ENCODE assay signal across 10 mouse cellular contexts in the genomic region with DNA sequence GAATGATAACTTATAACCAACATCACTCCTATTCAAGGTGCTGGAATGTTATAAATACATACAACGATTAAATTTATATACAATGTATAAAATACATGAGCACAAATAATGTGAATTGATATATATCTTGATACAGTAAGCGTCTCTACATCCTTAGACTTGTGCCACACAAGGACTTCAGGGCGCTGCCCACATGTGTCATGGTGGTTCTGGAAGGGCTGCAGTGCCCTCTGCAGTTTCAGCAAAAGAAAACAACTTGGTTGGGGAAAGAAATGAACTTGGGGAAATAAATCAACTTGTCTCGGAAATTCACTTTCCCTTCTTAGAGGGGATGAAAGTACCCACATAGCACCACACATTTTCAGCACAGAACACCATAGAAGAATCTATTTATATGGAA. TPM values are rescaled to one million over a fixed set of nuclear protein-coding genes. Genes with fewer than 3 reads are reported as not detected.
DNase-seq lines count a peak whose midpoint lies in the region; ATAC-seq and TF ChIP-seq lines count a peak whose summit lies in the region.
"Had no signal": no experiment of that assay in that cellular context is flagged by ENCODE, and none has a peak within 500 bp of the region (broad histone marks: within the 10 kb centered on the region; RNA-seq: fewer than 3 reads in every experiment).

No protein-coding gene starts in this region.

- no peak overlapping the region for H3K9ac ChIP-seq in forebrain, postnatal 0 days
- no peak overlapping the region for H3K9ac ChIP-seq in intestine, embryonic 16.5 days (ENCODE audit: low read depth, low read length)
- H3K9ac ChIP-seq: embryonic facial prominence, embryonic 12.5 days; limb, embryonic 15.5 days had no signal

- peak; percentile 23 for DNase-seq in kidney, adult 9 months
- DNase-seq in kidney, adult 8-10 months = no peak
- peak; percentile 53 for DNase-seq in CD4-positive, CD25-positive, alpha-beta regulatory T cell, adult 2 months (ENCODE audit: low read depth, low spot score)
- DNase-seq in T-cell, adult 2 months (ENCODE audit: low spot score) = peak; percentile 6
- DNase-seq in forebrain, postnatal 0 days = peak; percentile 74
- peak; percentile 22 to 59 for DNase-seq in left cerebral cortex, postnatal 14 days (ENCODE audit: low spot score in 2 of 2)

- WGBS in forebrain, postnatal 0 days = 45% methylated on average over 4 of the region's 4 CpGs
- 27% methylated on average over 4 of the region's 4 CpGs for WGBS in olfactory bulb, adult 2 months
- 40% methylated on average over 4 of the region's 4 CpGs for WGBS in intestine, embryonic 16.5 days

- TF ChIP-seq POLR2A in olfactory bulb, adult 2 months (IDR thresholded peaks at IDR 0.05; ENCODE audit: insufficient read depth, low read depth, low read length) = no peak

- peak; percentile 78 for TF ChIP-seq CTCF in forebrain, postnatal 0 days (IDR thresholded peaks at IDR 0.05; ENCODE audit: low read depth)
- TF ChIP-seq CTCF in olfactory bulb, adult 2 months (IDR thresholded peaks at IDR 0.05; ENCODE audit: insufficient read depth, low read depth, low read length) = peak; percentile 43; the same call in 1 of the 2 replicates

- ATAC-seq in forebrain, postnatal 0 days = peak; percentile 83
- no peak for ATAC-seq in intestine, embryonic 16.5 days

- no peaks in the 10 kb centered on the region for H3K9me3 ChIP-seq in forebrain, postnatal 0 days (ENCODE audit: low read length)
- no peaks in the 10 kb centered on the region for H3K9me3 ChIP-seq in intestine, embryonic 16.5 days (ENCODE audit: control insufficient read depth, low read length)
- H3K9me3 ChIP-seq: embryonic facial prominence, embryonic 12.5 days; limb, embryonic 15.5 days had no signal

- H3K4me3 ChIP-seq in forebrain, postnatal 0 days (ENCODE audit: low read depth, low read length) = no peak overlapping the region
- H3K4me3 ChIP-seq in olfactory bulb, adult 2 months (ENCODE audit: insufficient read depth, low read depth, low read length) = no peak overlapping the region
- H3K4me3 ChIP-seq in intestine, embryonic 16.5 days (ENCODE audit: low read length) = no peak overlapping the region
- H3K4me3 ChIP-seq: embryonic facial prominence, embryonic 12.5 days; limb, embryonic 15.5 days had no signal

- no peak overlapping the region for H3K4me2 ChIP-seq in forebrain, postnatal 0 days (ENCODE audit: low read depth)
- H3K4me2 ChIP-seq in intestine, embryonic 16.5 days (ENCODE audit: low read depth, low read length) = no peak overlapping the region
- H3K4me2 ChIP-seq: embryonic facial prominence, embryonic 12.5 days; limb, embryonic 15.5 days had no signal

- no peak overlapping the region for H3K27ac ChIP-seq in forebrain, postnatal 0 days (ENCODE audit: low read depth, low read length)
- H3K27ac ChIP-seq in olfactory bulb, adult 2 months (ENCODE audit: insufficient read depth, low read depth, low read length) = no peak overlapping the region
- H3K27ac ChIP-seq in intestine, embryonic 16.5 days (ENCODE audit: low read length) = no peak overlapping the region
- H3K27ac ChIP-seq: embryonic facial prominence, embryonic 12.5 days; limb, embryonic 15.5 days had no signal

- H3K27me3 ChIP-seq in forebrain, postnatal 0 days (ENCODE audit: insufficient read depth, low read length) = no peaks in the 10 kb centered on the region
- H3K27me3 ChIP-seq in intestine, embryonic 16.5 days (replicated peaks; ENCODE audit: control insufficient read depth, insufficient read depth, low read length) = no peaks in the 10 kb centered on the region
- H3K27me3 ChIP-seq: embryonic facial prominence, embryonic 12.5 days; limb, embryonic 15.5 days had no signal

- no peaks in the 10 kb centered on the region for H3K36me3 ChIP-seq in forebrain, postnatal 0 days (ENCODE audit: insufficient read depth)
- H3K36me3 ChIP-seq in intestine, embryonic 16.5 days (ENCODE audit: control insufficient read depth, insufficient read depth, low read length) = no peaks in the 10 kb centered on the region
- H3K36me3 ChIP-seq: embryonic facial prominence, embryonic 12.5 days; limb, embryonic 15.5 days had no signal

- intact Hi-C loops in left cerebral cortex, postnatal 14 days (cut with DNase I) = loop anchor here (2.0 kb wide), 1 partner anchor 552 kb away; no protein-coding TSS in a partner anchor

- H3K4me1 ChIP-seq in forebrain, postnatal 0 days (ENCODE audit: insufficient read depth) = no peaks in the 10 kb centered on the region
- H3K4me1 ChIP-seq in olfactory bulb, adult 2 months (ENCODE audit: control insufficient read depth, insufficient read depth, low read length) = no peaks in the 10 kb centered on the region
- no peaks in the 10 kb centered on the region for H3K4me1 ChIP-seq in intestine, embryonic 16.5 days (ENCODE audit: control insufficient read depth, insufficient read depth, low read length)
- H3K4me1 ChIP-seq: embryonic facial prominence, embryonic 12.5 days had no signal

RNA-seq across cellular contexts. Expression of gene Cenpe, which starts 5.7 kb away (rescaled TPM):
- 2.2 and 6.9 TPM in 2 replicates for total RNA-seq in forebrain, postnatal 0 days (2014; rRNA removed)
- polyA plus RNA-seq in forebrain, postnatal 0 days (2015; fragmentation: Nextera tagmentation; extraction: Ambion mirVana) = 1.8 and 2.7 TPM in 2 replicates
- 1 to 10 TPM; 1.7 to 2.4 TPM for total RNA-seq in left cerebral cortex, postnatal 14 days (2021)
- 38.3 TPM in 1 of 2 replicates, not detected in the other for polyA plus RNA-seq in olfactory bulb, adult 2 months (2012; ENCODE audit: insufficient read depth, insufficient read length, low replicate concordance, missing spikeins)
- 14.2 and 18.4 TPM in 2 replicates for polyA plus RNA-seq in intestine, embryonic 16.5 days (2015; fragmentation: Nextera tagmentation; extraction: Ambion mirVana)

Comparison
In these comparisons a context has a peak if more than half of its experiments do, and no peak if none do; other contexts are left out.
1. DNase-seq: peak in kidney, adult 9 months (single experiment), CD4-positive, CD25-positive, alpha-beta regulatory T cell, adult 2 months (single experiment), T-cell, adult 2 months (single experiment), forebrain, postnatal 0 days (single experiment) and left cerebral cortex, postnatal 14 days (2 of 2); none in kidney, adult 8-10 months (0 of 2).